Mouse (Mus musculus) retina, postnatal 7 days (tissue): ENCODE measurements at regions not wholly inside any gene's neighbourhood (a gene's known extent, or its start where the extent isn't known, plus 50 kb on each side); places are given as distances from the start of the nearest gene placed in this dataset.
A peak's percentile ranks its signal among the peaks of the same experiment; 100 is the strongest.

ENCODE experiments used
- DNase-seq: peaks from one replicate; pipeline ENCODE4 v3.0.0-alpha.2; 2012; ENCODE audit warnings: low read depth, low spot score

- DNase-seq = no peak
These were observed 70.5 kb upstream of the Efemp1 start for GRCm38 (mm10) chr11:28782486-28782885.

GRCm38 (mm10) chr11:28770831-28771230 is 82.2 kb upstream of the Efemp1 start:
- DNase-seq = no peak

GRCm38 (mm10) chr11:28760751-28761150 is 92.3 kb upstream of the Efemp1 start:
- no peak for DNase-seq

GRCm38 (mm10) chr11:28734941-28735597 is 117.9 kb upstream of the Efemp1 start:
- peak; percentile 28 for DNase-seq

GRCm38 (mm10) chr11:28734581-28734931 is 118.4 kb upstream of the Efemp1 start:
- no peak for DNase-seq

GRCm38 (mm10) chr11:28733877-28734580 is 119.0 kb upstream of the Efemp1 start:
- DNase-seq = no peak

DNA sequence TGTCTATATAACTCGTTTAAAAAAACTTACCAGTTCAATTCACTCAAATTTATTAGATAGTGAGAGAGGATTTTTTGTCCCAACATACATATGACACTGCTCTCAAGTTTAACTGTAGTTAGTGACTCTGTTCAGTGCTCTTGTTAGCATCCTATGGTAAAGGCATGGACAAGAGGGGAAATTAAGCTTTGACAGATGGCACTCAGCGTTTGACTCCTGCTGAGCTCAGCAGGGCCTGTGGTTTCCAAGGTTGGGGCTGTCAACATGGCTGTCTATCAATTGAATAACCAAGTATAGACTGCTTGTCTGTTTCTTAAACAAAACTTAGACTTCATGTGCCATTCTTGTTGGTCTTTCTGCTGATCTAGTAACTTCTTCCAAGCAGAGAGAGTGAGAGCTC is 122.9 kb upstream of the Efemp1 start:
- DNase-seq = no peak

GRCm38 (mm10) chr11:28709511-28709910 is 125.4 kb upstream of the Ccdc85a start:
- DNase-seq = no peak

GRCm38 (mm10) chr11:28708431-28708830 is 124.3 kb upstream of the Ccdc85a start:
- DNase-seq = no peak

GRCm38 (mm10) chr11:28702384-28702783 is 118.3 kb upstream of the Ccdc85a start:
- no peak for DNase-seq

GRCm38 (mm10) chr11:28701379-28701778 is 117.3 kb upstream of the Ccdc85a start:
- DNase-seq = no peak

- no peak for DNase-seq
These were observed 115.6 kb upstream of the Ccdc85a start for GRCm38 (mm10) chr11:28699766-28700165.

GRCm38 (mm10) chr11:28697644-28698480 is 113.7 kb upstream of the Ccdc85a start:
- no peak for DNase-seq

DNA sequence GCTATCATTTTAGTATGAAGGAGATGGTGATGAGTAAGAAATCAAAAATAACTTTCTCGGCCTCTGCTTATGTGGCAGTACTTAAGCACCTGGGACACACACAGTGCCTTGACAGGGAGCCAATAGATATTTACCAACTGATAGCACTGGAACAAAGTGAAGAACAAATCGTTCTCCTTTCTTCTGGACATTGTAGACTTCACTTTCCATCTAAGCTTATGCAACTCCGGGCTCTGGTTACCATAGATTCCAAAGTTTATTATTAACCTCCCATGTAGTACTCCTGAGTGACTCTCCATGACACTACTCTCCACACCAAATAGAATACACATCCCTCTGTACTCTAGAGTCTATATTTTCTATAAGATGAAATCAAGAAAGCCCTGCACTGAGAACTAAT is 110.9 kb upstream of the Ccdc85a start:
- no peak for DNase-seq

- DNase-seq = no peak
These were observed 109.2 kb upstream of the Ccdc85a start for GRCm38 (mm10) chr11:28693303-28693702.

GRCm38 (mm10) chr11:28692263-28693194 is 108.4 kb upstream of the Ccdc85a start:
- DNase-seq = no peak

DNA sequence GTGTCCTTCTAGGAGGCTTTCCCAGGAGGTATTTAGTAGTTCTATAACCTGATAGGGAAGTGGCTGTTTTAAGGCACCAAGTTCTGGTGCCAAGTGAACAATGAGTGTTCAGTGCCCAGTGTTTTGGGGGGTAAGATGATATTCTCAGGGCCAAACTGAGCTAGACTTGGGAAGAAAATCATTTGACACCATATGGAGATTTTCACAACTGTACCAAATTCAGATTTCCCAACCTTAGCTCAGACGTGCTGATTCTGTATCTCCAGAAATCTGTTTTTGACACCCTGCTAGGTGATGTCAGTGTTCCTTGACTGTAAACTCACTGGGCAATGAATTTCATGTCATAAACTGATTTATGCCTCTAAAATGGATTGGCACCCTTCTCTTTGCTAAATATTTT is 104.3 kb upstream of the Ccdc85a start:
- no peak for DNase-seq

- DNase-seq = no peak
These were observed 101.3 kb upstream of the Ccdc85a start for GRCm38 (mm10) chr11:28685407-28685806.

DNA sequence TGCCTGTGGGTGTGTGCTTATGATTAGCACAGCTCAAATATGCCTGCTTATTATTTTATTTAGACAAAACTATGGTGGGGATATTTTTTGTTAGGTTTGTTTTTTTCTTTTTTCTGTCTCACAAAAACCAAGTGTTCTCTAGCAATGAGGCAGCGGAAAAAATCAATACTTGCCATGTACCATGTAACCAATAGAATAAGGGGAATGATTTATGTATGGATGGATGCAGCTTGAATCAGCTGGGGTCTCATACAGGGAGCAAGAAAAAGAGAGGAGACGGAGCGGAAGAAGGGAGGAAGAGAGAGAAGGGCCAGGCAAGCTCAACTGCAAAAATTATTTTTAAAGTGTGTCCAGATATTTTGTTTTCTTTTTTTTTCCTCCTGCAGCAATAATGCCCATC is 97.2 kb upstream of the Ccdc85a start:
- DNase-seq = no peak

DNA sequence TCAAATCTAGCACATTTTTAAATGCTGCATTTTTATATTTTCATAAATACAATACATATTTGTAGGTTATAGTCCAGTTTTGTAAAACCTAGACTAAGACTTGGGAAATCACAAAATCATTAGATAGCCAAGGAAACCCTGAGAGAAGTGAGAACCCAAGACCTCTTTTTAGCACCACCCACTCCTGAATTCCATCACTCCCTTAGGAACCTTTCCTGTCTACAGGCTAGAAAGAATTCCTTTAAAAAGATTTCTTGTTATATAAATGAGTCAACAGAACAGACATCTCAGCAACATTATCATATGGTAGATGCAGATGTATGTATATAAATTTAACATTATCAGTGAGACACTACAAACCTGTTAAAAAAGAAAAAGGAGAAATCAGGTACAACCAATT is 86.6 kb upstream of the Ccdc85a start:
- no peak for DNase-seq

GRCm38 (mm10) chr11:28669359-28669758 is 85.2 kb upstream of the Ccdc85a start:
- DNase-seq = no peak
